Comparison of ENCODE assay signal across 11 mouse cellular contexts in genomic region chr4:132428022-132428542, GRCm38 (mm10). TPM values are rescaled to one million over a fixed set of nuclear protein-coding genes. Genes with fewer than 3 reads are reported as not detected.
DNase-seq lines count a peak whose midpoint lies in the region; ATAC-seq lines count a peak whose summit lies in the region.
"Had no signal": no experiment of that assay in that cellular context is flagged by ENCODE, and none has a peak within 500 bp of the region (broad histone marks: within the 10 kb centered on the region; RNA-seq: fewer than 3 reads in every experiment).

No protein-coding gene starts in this region.

- peak; percentile 99 for ATAC-seq in megakaryocyte-erythroid progenitor cell, adult 5-6 weeks (replicated peaks; ENCODE audit: low FRiP score, low TSS enrichment, poor library complexity, severe bottlenecking)

- intact Hi-C loops in heart, postnatal 10 days (cut with DNase I), result no loop called here
- intact Hi-C loops in left cerebral cortex, postnatal 14 days (cut with DNase I), result no loop called here

- DNase-seq in adrenal gland, postnatal 36 days, result peak; percentile 27 to 38
- DNase-seq in adrenal gland, postnatal 10 days, result no peak
- DNase-seq in MEL-GATA-1-ER (ENCODE audit: extremely low read depth, low read depth), result peak; percentile 98
- peak; percentile 30 to 32 for DNase-seq in heart, postnatal 10 days
- no peak for DNase-seq in left cerebral cortex, postnatal 14 days (ENCODE audit: low spot score in 2 of 2)
- no peak for DNase-seq in left cerebral cortex, adult 18-20 months (ENCODE audit: low spot score in 2 of 2)
- DNase-seq in right cerebral cortex, postnatal 10 days (ENCODE audit: low spot score in 2 of 2), result no peak
- DNase-seq: kidney, postnatal 4 days; lung, embryonic 14.5 days; thymus, postnatal 25 days had no signal

RNA-seq across cellular contexts. Expression of gene Phactr4, which starts 5.8 kb away (rescaled TPM):
- 10 to 100 TPM; 57.8 to 58.4 TPM for total RNA-seq in adrenal gland, postnatal 36 days (2021)
- total RNA-seq in adrenal gland, postnatal 10 days (2021), result 10 to 100 TPM; 31.9 to 39.0 TPM
- total RNA-seq in heart, postnatal 10 days (2021), result 10 to 100 TPM; 29.2 to 29.4 TPM
- total RNA-seq in megakaryocyte-erythroid progenitor cell, adult 5-6 weeks (2014; fragmentation: Nextera tagmentation), result 67.0 and 72.8 TPM in 2 replicates
- total RNA-seq in megakaryocyte-erythroid progenitor cell, adult 5-6 weeks (2017), result 19.5 and 26.5 TPM in 2 replicates
- total RNA-seq in left cerebral cortex, postnatal 14 days (2021), result 10 to 100 TPM in 1 of 2 experiments, 1 to 10 TPM in 1; 7.0 to 11.4 TPM
- 10 to 100 TPM; 10.3 to 11.8 TPM for total RNA-seq in left cerebral cortex, adult 18-20 months (2021)

RNA-seq across cellular contexts. Expression of gene Med18, which starts 35.6 kb away (rescaled TPM):
- 1 to 10 TPM; 7.9 to 8.6 TPM for total RNA-seq in adrenal gland, postnatal 36 days (2021)
- 10 to 100 TPM in 1 of 2 experiments, 1 to 10 TPM in 1; 8.2 to 10.6 TPM for total RNA-seq in adrenal gland, postnatal 10 days (2021)
- total RNA-seq in heart, postnatal 10 days (2021), result 1 to 10 TPM; 6.7 to 7.1 TPM
- 21.2 and 23.4 TPM in 2 replicates for total RNA-seq in megakaryocyte-erythroid progenitor cell, adult 5-6 weeks (2014; fragmentation: Nextera tagmentation)
- 8.2 and 16.3 TPM in 2 replicates for total RNA-seq in megakaryocyte-erythroid progenitor cell, adult 5-6 weeks (2017)
- total RNA-seq in left cerebral cortex, postnatal 14 days (2021), result 1 to 10 TPM; 8.0 to 8.2 TPM
- total RNA-seq in left cerebral cortex, adult 18-20 months (2021), result 10 to 100 TPM in 1 of 2 experiments, 1 to 10 TPM in 1; 9.7 to 10.7 TPM

Comparison
In these comparisons a context has a peak if more than half of its experiments do, and no peak if none do; other contexts are left out.
1. DNase-seq: peak in adrenal gland, postnatal 36 days (2 of 2), MEL-GATA-1-ER (single experiment) and heart, postnatal 10 days (2 of 2); none in adrenal gland, postnatal 10 days (single experiment), left cerebral cortex, postnatal 14 days (0 of 2), left cerebral cortex, adult 18-20 months (0 of 2) and right cerebral cortex, postnatal 10 days (0 of 2).